In the genomic region with DNA sequence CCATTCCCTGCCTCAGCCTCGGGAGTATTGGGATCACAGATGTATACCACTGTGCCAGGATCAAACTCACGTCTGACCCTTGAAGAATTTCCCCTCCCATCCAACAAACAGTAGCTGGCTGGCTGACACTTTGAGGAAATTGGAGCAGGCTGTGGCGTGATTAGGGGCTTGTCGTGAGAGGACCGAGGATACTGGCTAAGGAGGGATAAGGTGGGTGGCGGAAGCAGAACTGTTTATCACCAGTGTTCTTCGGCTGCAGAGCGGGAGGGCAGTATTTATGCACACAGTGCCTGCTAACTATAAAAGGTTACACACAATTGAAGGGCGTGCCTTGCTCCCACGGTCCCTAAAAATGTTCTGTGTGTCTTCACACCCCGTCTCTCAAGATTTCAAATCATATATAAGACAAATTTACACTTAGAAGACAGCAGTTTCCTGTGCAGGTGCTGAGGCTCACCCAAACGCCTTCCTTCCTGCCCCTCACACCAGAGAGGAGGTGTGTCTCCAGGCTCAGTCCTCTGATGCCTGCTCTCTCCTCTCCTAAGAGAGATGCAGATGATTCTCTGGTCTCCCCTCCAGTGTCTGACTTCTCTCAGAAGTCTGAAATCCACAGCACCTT, we compare ENCODE assay signal across 10 mouse cellular contexts. TPM values are rescaled to one million over a fixed set of nuclear protein-coding genes. Genes with fewer than 3 reads are reported as not detected.
DNase-seq lines count a peak whose midpoint lies in the region; ATAC-seq lines count a peak whose summit lies in the region.
"Had no signal": no experiment of that assay in that cellular context is flagged by ENCODE, and none has a peak within 500 bp of the region (broad histone marks: within the 10 kb centered on the region; RNA-seq: fewer than 3 reads in every experiment).

No protein-coding gene starts in this region.

- no peaks in the 10 kb centered on the region for H3K4me1 ChIP-seq in kidney, embryonic 15.5 days
- H3K4me1 ChIP-seq in lung, embryonic 15.5 days = no peaks in the 10 kb centered on the region
- H3K4me1 ChIP-seq: neural tube, embryonic 15.5 days had no signal

- H3K4me3 ChIP-seq in kidney, embryonic 15.5 days (replicated peaks) = no peak overlapping the region
- no peak overlapping the region for H3K4me3 ChIP-seq in lung, embryonic 15.5 days
- H3K4me3 ChIP-seq: neural tube, embryonic 15.5 days had no signal

- WGBS in kidney, embryonic 15.5 days = 37% methylated on average over 12 of the region's 12 CpGs
- WGBS in lung, embryonic 15.5 days = 32% methylated on average over 12 of the region's 12 CpGs

- no peak for DNase-seq in kidney, adult 18-20 months
- DNase-seq in thymus, postnatal 14 days = peak; percentile 80
- no peak for DNase-seq in right cerebral cortex, postnatal 36 days (ENCODE audit: low spot score in 2 of 2)
- no peak for DNase-seq in cerebellum, postnatal 36 days

- H3K4me2 ChIP-seq in kidney, embryonic 15.5 days = peak overlapping the region; percentile 22; the same call in 1 of the 2 replicates
- peak overlapping the region; percentile 6; the same call in 1 of the 2 replicates for H3K4me2 ChIP-seq in lung, embryonic 15.5 days
- H3K4me2 ChIP-seq: neural tube, embryonic 15.5 days had no signal

- no peaks in the 10 kb centered on the region for H3K27me3 ChIP-seq in kidney, embryonic 15.5 days
- H3K27me3 ChIP-seq in lung, embryonic 15.5 days = no peaks in the 10 kb centered on the region
- H3K27me3 ChIP-seq: neural tube, embryonic 15.5 days had no signal

- peak overlapping the region; percentile 68 for H3K27ac ChIP-seq in kidney, embryonic 15.5 days
- H3K27ac ChIP-seq in lung, embryonic 15.5 days = peak overlapping the region; percentile 79
- H3K27ac ChIP-seq: kidney, postnatal 0 days; neural tube, embryonic 15.5 days had no signal

- H3K9me3 ChIP-seq in kidney, embryonic 15.5 days (replicated peaks) = peaks cover 3% of the 10 kb centered on the region; the same call in 1 of the 2 replicates
- H3K9me3 ChIP-seq in lung, embryonic 15.5 days = no peaks in the 10 kb centered on the region
- H3K9me3 ChIP-seq: neural tube, embryonic 15.5 days had no signal

- no peak for ATAC-seq in kidney, embryonic 15.5 days (replicated peaks; ENCODE audit: low FRiP score)
- ATAC-seq in common myeloid progenitor, adult 5-6 weeks (replicated peaks; ENCODE audit: low read depth, poor library complexity, severe bottlenecking) = peak; percentile 91
- peak; percentile 46 for ATAC-seq in lung, embryonic 15.5 days (ENCODE audit: borderline replicate concordance, extremely low read depth, low FRiP score, low TSS enrichment)

- no peaks in the 10 kb centered on the region for H3K36me3 ChIP-seq in kidney, embryonic 15.5 days
- H3K36me3 ChIP-seq in lung, embryonic 15.5 days = no peaks in the 10 kb centered on the region
- H3K36me3 ChIP-seq: neural tube, embryonic 15.5 days had no signal

- no peak overlapping the region for H3K9ac ChIP-seq in kidney, embryonic 15.5 days
- H3K9ac ChIP-seq in lung, embryonic 15.5 days = no peak overlapping the region
- H3K9ac ChIP-seq: neural tube, embryonic 15.5 days had no signal

RNA-seq across cellular contexts. Expression of a gene that starts 24.5 kb away (rescaled TPM):
- polyA plus RNA-seq in kidney, embryonic 15.5 days (2015; fragmentation: Nextera tagmentation; extraction: Ambion mirVana) = not detected in 2 replicates
- total RNA-seq in common myeloid progenitor, adult 5-6 weeks (2017) = not detected in 2 replicates
- 0.34 and 1.7 TPM in 2 replicates for polyA plus RNA-seq in lung, embryonic 15.5 days (2015; fragmentation: Nextera tagmentation; extraction: Ambion mirVana)
- polyA plus RNA-seq: neural tube, embryonic 15.5 days; stomach, embryonic 14.5 days had no signal

RNA-seq across cellular contexts. Expression of a gene that starts 42.8 kb away (rescaled TPM):
- polyA plus RNA-seq in kidney, embryonic 15.5 days (2015; fragmentation: Nextera tagmentation; extraction: Ambion mirVana) = 5.5 and 6.2 TPM in 2 replicates
- 0.37 TPM in 1 of 2 replicates, not detected in the other for total RNA-seq in common myeloid progenitor, adult 5-6 weeks (2017)
- 7.0 TPM in 2 replicates for polyA plus RNA-seq in lung, embryonic 15.5 days (2015; fragmentation: Nextera tagmentation; extraction: Ambion mirVana)

RNA-seq across cellular contexts. Expression of a gene that starts 53.9 kb away (rescaled TPM):
- 1.1 and 2.0 TPM in 2 replicates for polyA plus RNA-seq in kidney, embryonic 15.5 days (2015; fragmentation: Nextera tagmentation; extraction: Ambion mirVana)
- total RNA-seq in common myeloid progenitor, adult 5-6 weeks (2017) = not detected in 2 replicates
- 0.45 and 0.93 TPM in 2 replicates for polyA plus RNA-seq in lung, embryonic 15.5 days (2015; fragmentation: Nextera tagmentation; extraction: Ambion mirVana)
- polyA plus RNA-seq: neural tube, embryonic 15.5 days had no signal

RNA-seq across cellular contexts. Expression of a gene that starts 58.3 kb away (rescaled TPM):
- 203 and 212 TPM in 2 replicates for polyA plus RNA-seq in kidney, embryonic 15.5 days (2015; fragmentation: Nextera tagmentation; extraction: Ambion mirVana)
- 25.7 and 49.9 TPM in 2 replicates for total RNA-seq in common myeloid progenitor, adult 5-6 weeks (2017)
- polyA plus RNA-seq in lung, embryonic 15.5 days (2015; fragmentation: Nextera tagmentation; extraction: Ambion mirVana) = 179 and 183 TPM in 2 replicates

RNA-seq across cellular contexts. Expression of a gene that starts 58.3 kb away (rescaled TPM):
- 10.4 and 13.0 TPM in 2 replicates for polyA plus RNA-seq in kidney, embryonic 15.5 days (2015; fragmentation: Nextera tagmentation; extraction: Ambion mirVana)
- total RNA-seq in common myeloid progenitor, adult 5-6 weeks (2017) = not detected in 2 replicates
- 10.8 and 11.0 TPM in 2 replicates for polyA plus RNA-seq in lung, embryonic 15.5 days (2015; fragmentation: Nextera tagmentation; extraction: Ambion mirVana)
